In genomic region chr16:97437448-97438056, GRCm38 (mm10) we compare ENCODE assay signal across 17 mouse cellular contexts. TPM values are rescaled to one million over a fixed set of nuclear protein-coding genes. Genes with fewer than 3 reads are reported as not detected.
DNase-seq lines count a peak whose midpoint lies in the region; ATAC-seq and TF ChIP-seq lines count a peak whose summit lies in the region.
"Had no signal": no experiment of that assay in that cellular context is flagged by ENCODE, and none has a peak within 500 bp of the region (broad histone marks: within the 10 kb centered on the region; RNA-seq: fewer than 3 reads in every experiment).

No protein-coding gene starts in this region.

- WGBS in lung, postnatal 0 days = 29% methylated on average over 1 of the region's 1 CpGs
- 48% methylated on average over 1 of the region's 1 CpGs for WGBS in lung, adult 2 months
- 9% methylated on average over 1 of the region's 1 CpGs for whole genome bisulfite sequencing in forebrain, embryonic 16.5 days

- H3K27me3 ChIP-seq in lung, postnatal 0 days (replicated peaks; ENCODE audit: insufficient read depth, low read length) = no peaks in the 10 kb centered on the region
- H3K27me3 ChIP-seq in forebrain, embryonic 16.5 days (replicated peaks; ENCODE audit: control insufficient read depth, insufficient read depth, low read length) = no peaks in the 10 kb centered on the region
- H3K27me3 ChIP-seq in myocyte (ENCODE audit: control insufficient read depth, insufficient read depth, insufficient read length) = no peaks in the 10 kb centered on the region
- H3K27me3 ChIP-seq: neural tube, embryonic 13.5 days had no signal

- no peak for TF ChIP-seq POLR2A in lung, adult 2 months (IDR thresholded peaks at IDR 0.05; ENCODE audit: borderline replicate concordance, extremely low read depth, low read depth, low read length)
- no peak for TF ChIP-seq POLR2A in myocyte (IDR thresholded peaks at IDR 0.05; ENCODE audit: insufficient read length, low read depth)

- no peak overlapping the region for H3K4me3 ChIP-seq in lung, postnatal 0 days (ENCODE audit: low read depth, low read length)
- no peak overlapping the region for H3K4me3 ChIP-seq in lung, adult 2 months (replicated peaks; ENCODE audit: extremely low read depth, low read depth, low read length)
- no peak overlapping the region for H3K4me3 ChIP-seq in forebrain, embryonic 16.5 days (replicated peaks; ENCODE audit: low read length)
- no peak overlapping the region for H3K4me3 ChIP-seq in myocyte
- H3K4me3 ChIP-seq: heart, embryonic 10.5 days; neural tube, embryonic 13.5 days had no signal

- no peak overlapping the region for H3K27ac ChIP-seq in lung, postnatal 0 days (ENCODE audit: low read length)
- H3K27ac ChIP-seq in forebrain, embryonic 16.5 days (ENCODE audit: low read length) = peak overlapping the region; percentile 22; the same call in 1 of the 2 replicates
- H3K27ac ChIP-seq: heart, embryonic 10.5 days; liver, embryonic 14.5 days; macrophage; neural tube, embryonic 13.5 days had no signal

- peak; percentile 38 for ATAC-seq in lung, postnatal 0 days
- peak; percentile 76 for ATAC-seq in forebrain, embryonic 16.5 days
- ATAC-seq: inflammation-experienced regulatory T-cells, adult 6 months; midbrain, embryonic 16.5 days had no signal

- H3ac ChIP-seq in myocyte (ENCODE audit: control insufficient read depth, insufficient read length) = no peak overlapping the region

- no peak for TF ChIP-seq CTCF in lung, postnatal 0 days (IDR thresholded peaks at IDR 0.05)
- TF ChIP-seq CTCF in lung, adult 2 months (IDR thresholded peaks at IDR 0.05; ENCODE audit: insufficient read depth, low read length) = no peak

- H3K9ac ChIP-seq in lung, postnatal 0 days (replicated peaks; ENCODE audit: low read depth) = no peak overlapping the region
- no peak overlapping the region for H3K9ac ChIP-seq in forebrain, embryonic 16.5 days (replicated peaks; ENCODE audit: low read depth, low read length)
- H3K9ac ChIP-seq: liver, embryonic 14.5 days; neural tube, embryonic 13.5 days had no signal

- H3K4me2 ChIP-seq in lung, postnatal 0 days (replicated peaks; ENCODE audit: low read depth, low read length) = no peak overlapping the region
- H3K4me2 ChIP-seq in forebrain, embryonic 16.5 days (ENCODE audit: low read length) = no peak overlapping the region
- H3K4me2 ChIP-seq in myocyte (ENCODE audit: low read depth) = no peak overlapping the region
- H3K4me2 ChIP-seq: neural tube, embryonic 13.5 days had no signal

- TF ChIP-seq EP300 in lung, postnatal 0 days (IDR thresholded peaks at IDR 0.05) = no peak

- H3K9me3 ChIP-seq in lung, postnatal 0 days (ENCODE audit: low read length) = no peaks in the 10 kb centered on the region
- no peaks in the 10 kb centered on the region for H3K9me3 ChIP-seq in forebrain, embryonic 16.5 days (ENCODE audit: control insufficient read depth, low read length)
- H3K9me3 ChIP-seq: heart, embryonic 10.5 days; neural tube, embryonic 13.5 days had no signal

- intact Hi-C loops in gastrocnemius, postnatal 36 days (cut with DNase I) = no loop called here

- no peaks in the 10 kb centered on the region for H3K36me3 ChIP-seq in lung, postnatal 0 days (ENCODE audit: insufficient read depth, low read length)
- no peaks in the 10 kb centered on the region for H3K36me3 ChIP-seq in forebrain, embryonic 16.5 days (ENCODE audit: control insufficient read depth, insufficient read depth)
- H3K36me3 ChIP-seq in myocyte (ENCODE audit: control insufficient read depth, insufficient read depth) = no peaks in the 10 kb centered on the region
- H3K36me3 ChIP-seq: heart, embryonic 10.5 days; neural tube, embryonic 13.5 days had no signal

- no peaks in the 10 kb centered on the region for H3K4me1 ChIP-seq in lung, postnatal 0 days (ENCODE audit: insufficient read depth, low read depth, low read length)
- H3K4me1 ChIP-seq in lung, adult 2 months (ENCODE audit: control insufficient read depth, insufficient read depth, low read length) = no peaks in the 10 kb centered on the region
- peaks cover 11% of the 10 kb centered on the region for H3K4me1 ChIP-seq in forebrain, embryonic 16.5 days (replicated peaks; ENCODE audit: control insufficient read depth, insufficient read depth, low read length)
- H3K4me1 ChIP-seq: heart, embryonic 10.5 days; neural tube, embryonic 13.5 days had no signal

- no peaks in the 10 kb centered on the region for H3K79me2 ChIP-seq in myocyte (ENCODE audit: control insufficient read depth, insufficient read depth)

- peak; percentile 21 for DNase-seq in gastrocnemius, adult 18-20 months (ENCODE audit: low spot score)
- DNase-seq in gastrocnemius, postnatal 36 days = no peak
- DNase-seq in lung, postnatal 0 days (ENCODE audit: low spot score) = peak; percentile 43
- no peak for DNase-seq in lung, adult 2 months
- DNase-seq in right cerebral cortex, postnatal 4 days = no peak
- DNase-seq: cerebellum, adult 9-11 months; heart, postnatal 14 days; kidney, adult 9 months; thymus, adult 2 months had no signal

TF ChIP-seq in myocyte, 11 proteins besides CTCF, POLR2A, EP300 and RAD21:
- TF ChIP-seq CEBPB (IDR thresholded peaks at IDR 0.05; ENCODE audit: insufficient read depth, poor library complexity, severe bottlenecking) (no peak), TCF12 (IDR thresholded peaks at IDR 0.05; ENCODE audit: insufficient read depth, poor library complexity, severe bottlenecking) (no peak), MYOD1 (IDR thresholded peaks at IDR 0.05; ENCODE audit: control insufficient read depth in 1 of 3, insufficient read length in 2 of 3, low read depth in 2 of 3) (peak; percentile 78 to 99 (median 97)), TCF3 (IDR thresholded peaks at IDR 0.05; ENCODE audit: insufficient read length, low read depth) (peak; percentile 9), REST (IDR thresholded peaks at IDR 0.05; ENCODE audit: insufficient read depth, insufficient read length) (no peak), SRF (IDR thresholded peaks at IDR 0.05; ENCODE audit: control insufficient read depth, insufficient read length, low read depth) (no peak), MYOG (IDR thresholded peaks at IDR 0.05; ENCODE audit: control insufficient read depth in 1 of 3, insufficient read depth in 1 of 3, insufficient read length in 2 of 3, low read depth in 2 of 3) (peak in 1 of 3 experiments; percentile 62), E2F4 (IDR thresholded peaks at IDR 0.05; ENCODE audit: insufficient read depth) (no peak), POLR2AphosphoS2 (IDR thresholded peaks at IDR 0.05; ENCODE audit: insufficient read length, low read depth) (no peak), USF1 (IDR thresholded peaks at IDR 0.05; ENCODE audit: low read depth) (no peak), MAX (IDR thresholded peaks at IDR 0.05; ENCODE audit: low read depth) (no peak)

RNA-seq across cellular contexts. Expression of gene Mx1, which starts 25.2 kb away (rescaled TPM):
- under 1 TPM; 0.23 to 0.88 TPM for total RNA-seq in gastrocnemius, adult 18-20 months (2021)
- total RNA-seq in gastrocnemius, postnatal 36 days (2021) = under 1 TPM; 0.26 to 0.49 TPM
- polyA plus RNA-seq in lung, postnatal 0 days (2015; fragmentation: Nextera tagmentation; extraction: Ambion mirVana) = 0.18 and 0.21 TPM in 2 replicates
- polyA plus RNA-seq in lung, adult 2 months (2012; rRNA removed) = 0.96 and 2.3 TPM in 2 replicates
- polyA plus RNA-seq in forebrain, embryonic 16.5 days (2015; fragmentation: Nextera tagmentation; extraction: Ambion mirVana) = 0.45 TPM in 1 of 2 replicates, not detected in the other
- polyA plus RNA-seq in myocyte (2012; fragmentation: generic; extraction: Trizol) = 0.02 TPM
- polyA plus RNA-seq: heart, embryonic 10.5 days had no signal

Comparison
In these comparisons a context has a peak if more than half of its experiments do, and no peak if none do; other contexts are left out.
1. DNase-seq: peak in gastrocnemius, adult 18-20 months (single experiment) and lung, postnatal 0 days (single experiment); none in gastrocnemius, postnatal 36 days (0 of 2), lung, adult 2 months (single experiment) and right cerebral cortex, postnatal 4 days (single experiment).